Mouse (Mus musculus) forebrain, postnatal 0 days (tissue): ENCODE results near the gene Klhdc8a. TPM values are rescaled to one million over a fixed set of nuclear protein-coding genes. Genes with fewer than 3 reads are reported as not detected.

Experiments used
- ATAC-seq: fragments of 200-750 bp; cut with Nextera tagmentation; 2 replicates; pipeline ENCODE4 v1.8.0; 2017; ENCODE audit warnings: mild to moderate bottlenecking, moderate library complexity
- DNase-seq: peaks from one replicate; pipeline ENCODE4 v3.0.0-alpha.2; 2015
- H3K27ac ChIP-seq: fragments of 300-500 bp; sonication (generic); 2 replicates; pipeline ENCODE4 v1.5.1; 2014; ENCODE audit warnings: low read depth, mild to moderate bottlenecking, antibody characterized with exemption, low read length, moderate library complexity, mixed read lengths
- H3K27me3 ChIP-seq: fragments of 300-500 bp; sonication (generic); 2 replicates; pipeline ENCODE4 v1.6.1; 2014; ENCODE audit warnings: mild to moderate bottlenecking, low read length, mixed read lengths; ENCODE audit not compliant: insufficient read depth
- H3K36me3 ChIP-seq: fragments of 300-500 bp; sonication (generic); 2 replicates; pipeline ENCODE4 v1.6.1; 2014; ENCODE audit warnings: mild to moderate bottlenecking, moderate library complexity; ENCODE audit not compliant: insufficient read depth
- H3K4me1 ChIP-seq: fragments of 300-500 bp; sonication (generic); 2 replicates; pipeline ENCODE4 v1.6.1; 2014; ENCODE audit warnings: antibody characterized with exemption; ENCODE audit not compliant: insufficient read depth
- H3K4me2 ChIP-seq: fragments of 300-500 bp; sonication (generic); 2 replicates; pipeline ENCODE4 v1.6.1; 2014; ENCODE audit warnings: low read depth, mild to moderate bottlenecking, moderate library complexity
- H3K4me3 ChIP-seq: fragments of 300-500 bp; sonication (generic); 2 replicates; pipeline ENCODE4 v1.5.1; 2014; ENCODE audit warnings: low read depth, low read length, mixed read lengths
- H3K9ac ChIP-seq: fragments of 300-500 bp; sonication (generic); 2 replicates; pipeline ENCODE4 v1.6.1; 2014; ENCODE audit warnings: mild to moderate bottlenecking
- H3K9me3 ChIP-seq: fragments of 300-500 bp; sonication (generic); 2 replicates; pipeline ENCODE4 v1.6.1; 2016; ENCODE audit warnings: low read length
- CTCF ChIP-seq: sonication (generic); IDR thresholded peaks from 2 replicates; pipeline ENCODE4 v1.5.1; 2016; ENCODE audit warnings: antibody characterized with exemption, control low read depth, low read depth
- WGBS: fragments of 180-500 bp; shearing (Covaris S2); extraction: QIAGEN DNeasy Blood & Tissue Kit; methylation state at CpG from one replicate; pipeline ENCODE4 v1.1.7; 2014; 5-methylcytosine and 5-hydroxymethylcytosine counted together
- polyA plus RNA-seq: library from polyadenylated mRNA; unstranded; fragments of >200 nt; fragmentation: Nextera tagmentation; extraction: Ambion mirVana; gene quantifications from 2 replicates; pipeline ENCODE4 v1.2.1, GENCODE M21; 2015
- total RNA-seq: library from RNA; depleted of rRNA; stranded (reverse); fragments of >200 nt; gene quantifications from 2 replicates; pipeline ENCODE4 v1.2.3, GENCODE M21; 2014

Klhdc8a gene
- total and polyA plus RNA-seq, 2 experiments from 2014 or later, result 6.3 to 11.2 TPM

DNA sequence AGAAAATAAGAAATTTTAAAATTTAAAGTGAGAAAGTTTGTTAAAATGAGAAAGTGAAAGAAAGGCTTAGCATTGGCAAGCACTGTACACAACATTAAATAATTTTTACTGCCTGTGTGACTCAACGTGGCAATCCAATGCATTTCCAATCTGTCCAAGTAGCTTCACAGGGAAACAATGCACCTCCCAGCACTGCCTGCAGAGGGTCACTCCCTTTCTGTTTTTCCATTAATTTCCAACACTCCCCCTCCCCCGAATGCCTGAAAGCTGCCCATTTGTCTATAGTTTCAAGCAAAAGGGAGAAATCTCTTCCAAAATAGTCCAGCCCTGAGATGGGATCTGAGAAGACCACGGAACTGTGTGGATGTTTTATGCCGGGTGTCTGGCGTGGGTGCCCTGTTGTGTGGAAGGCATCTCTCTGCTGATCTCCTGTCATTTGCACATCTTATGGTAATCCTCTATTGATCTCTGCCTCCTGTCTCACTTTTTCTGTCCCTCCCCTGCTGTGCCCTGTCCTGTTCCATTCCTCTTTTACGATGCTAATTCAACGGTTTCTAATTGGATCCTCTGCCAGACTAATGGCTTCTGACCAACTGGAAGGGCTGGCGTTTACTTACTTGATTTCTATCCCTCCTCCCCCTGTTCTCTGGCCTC, 16.8 kb upstream of the Klhdc8a start:
- Histone ChIP-seq H3K27me3 (no peaks in the 10 kb centered on the region), H3K9ac (no peak overlapping the region), H3K4me1 (no peaks in the 10 kb centered on the region), H3K4me3 (no peak overlapping the region), H3K9me3 (no peaks in the 10 kb centered on the region), H3K36me3 (no peaks in the 10 kb centered on the region), H3K27ac (no peak overlapping the region), H3K4me2 (no peak overlapping the region)
- DNase-seq, result peak; percentile 50
- ATAC-seq, result no peak
- WGBS, result 10% methylated on average over 8 of the region's 8 CpGs
- TF ChIP-seq CTCF, result 0 out of 2 replicates have a peak, but pooled peaks have one; percentile 11

DNA sequence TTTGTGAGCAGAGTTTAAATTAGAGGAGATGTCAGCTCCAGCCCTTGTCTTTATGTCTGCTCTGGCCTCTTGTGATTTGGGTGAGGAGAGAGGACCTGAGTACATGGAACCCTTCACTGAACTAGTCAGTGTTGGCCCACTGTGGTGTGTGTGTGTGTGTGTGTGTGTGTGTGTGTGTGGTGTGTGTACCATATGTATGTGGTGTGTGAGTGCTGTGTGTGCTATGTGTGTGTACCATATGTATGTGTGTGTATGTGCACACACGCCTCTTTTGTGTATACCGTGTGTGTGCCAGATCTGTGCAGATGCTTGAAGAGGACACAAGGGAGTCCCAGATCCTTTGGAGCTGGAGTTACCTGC, 16.3 kb upstream of the Klhdc8a start:
- Histone ChIP-seq H3K27me3 (no peaks in the 10 kb centered on the region), H3K4me1 (no peaks in the 10 kb centered on the region), H3K4me2 (no peak overlapping the region), H3K4me3 (no peak overlapping the region), H3K36me3 (no peaks in the 10 kb centered on the region), H3K9me3 (no peaks in the 10 kb centered on the region), H3K9ac (no peak overlapping the region), H3K27ac (no peak overlapping the region)
- ATAC-seq (no peak), DNase-seq (no peak)
- 66% methylated on average over 2 of the region's 2 CpGs for WGBS
- TF ChIP-seq CTCF, result no peak

DNA sequence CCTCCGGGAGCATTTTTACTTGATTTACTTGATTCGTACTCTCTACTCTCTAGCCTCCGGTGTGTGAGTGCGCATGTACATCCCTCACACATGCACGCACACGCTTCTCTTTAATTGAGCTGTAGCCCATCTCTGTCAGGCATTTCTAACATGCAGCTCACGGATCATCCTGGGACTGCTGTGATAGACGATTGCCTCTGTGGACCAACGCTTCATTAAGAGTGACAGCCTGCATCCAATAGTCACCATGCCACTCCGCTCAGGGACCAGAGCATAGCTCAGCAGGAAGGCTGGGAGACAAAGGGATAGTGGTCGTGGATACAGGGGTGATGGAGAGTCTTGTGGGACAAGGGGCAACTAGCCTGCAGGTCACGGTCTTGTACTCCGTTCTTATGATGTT, 15.4 kb upstream of the Klhdc8a start:
- DNase-seq, result no peak
- no peak overlapping the region for H3K9ac ChIP-seq
- H3K36me3 ChIP-seq, result no peaks in the 10 kb centered on the region
- H3K4me2 ChIP-seq, result no peak overlapping the region
- H3K4me3 ChIP-seq, result no peak overlapping the region
- no peaks in the 10 kb centered on the region for H3K27me3 ChIP-seq
- no peak for ATAC-seq
- 54% methylated on average over 13 of the region's 13 CpGs for WGBS
- no peak overlapping the region for H3K27ac ChIP-seq
- H3K4me1 ChIP-seq, result no peaks in the 10 kb centered on the region
- no peaks in the 10 kb centered on the region for H3K9me3 ChIP-seq
- TF ChIP-seq CTCF, result no peak

DNA sequence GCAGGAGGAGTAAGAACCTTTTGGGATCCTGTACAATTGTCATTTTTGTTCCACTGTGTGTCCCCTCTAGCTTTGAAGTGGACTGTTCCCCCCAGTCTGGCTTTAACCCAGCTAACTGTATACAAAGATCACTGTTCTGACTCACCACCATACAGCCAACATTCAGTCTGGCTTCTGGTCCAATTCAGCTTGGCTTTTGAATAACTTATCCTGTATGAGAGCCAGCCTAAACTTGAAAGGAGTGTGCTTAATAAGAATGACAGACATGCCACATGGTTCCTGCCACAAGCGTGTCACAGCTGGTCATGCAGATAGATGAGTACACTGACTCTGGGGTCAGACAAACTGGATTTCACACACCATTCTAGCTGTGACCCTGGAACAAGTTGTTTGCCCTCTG, 11.7 kb upstream of the Klhdc8a start:
- H3K9ac ChIP-seq, result no peak overlapping the region

DNA sequence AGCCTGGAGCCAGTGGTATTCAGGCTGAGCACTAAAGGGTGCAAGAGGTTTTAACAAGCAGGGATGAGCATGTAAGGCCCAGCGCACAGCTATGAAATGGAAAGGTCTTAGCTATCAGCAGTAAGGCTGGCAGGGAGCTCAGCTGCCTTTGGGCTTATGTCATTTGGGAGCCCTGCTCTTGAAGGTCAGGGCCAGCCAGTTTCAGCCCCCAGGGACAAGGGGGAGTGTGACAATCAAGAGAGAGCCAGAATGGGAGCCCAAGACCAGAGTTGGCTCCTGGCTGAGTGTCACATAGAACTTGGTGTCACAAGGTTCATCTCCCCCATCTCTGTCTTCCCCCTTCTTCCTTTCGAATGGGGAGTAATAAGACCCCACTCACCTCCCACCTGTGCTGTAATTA, 11.0 kb upstream of the Klhdc8a start:
- TF ChIP-seq CTCF, result no peak
- Histone ChIP-seq H3K36me3 (no peaks in the 10 kb centered on the region), H3K4me3 (no peak overlapping the region), H3K4me1 (peaks cover 3% of the 10 kb centered on the region; the same call in 1 of the 2 replicates), H3K9me3 (no peaks in the 10 kb centered on the region), H3K27ac (no peak overlapping the region), H3K9ac (no peak overlapping the region), H3K4me2 (no peak overlapping the region), H3K27me3 (no peaks in the 10 kb centered on the region)
- 58% methylated on average over 2 of the region's 2 CpGs for WGBS
- no peak for ATAC-seq
- DNase-seq, result no peak

More for the DNA sequence above, 11.7 kb upstream of the Klhdc8a start:
- Histone ChIP-seq H3K9me3 (no peaks in the 10 kb centered on the region), H3K36me3 (no peaks in the 10 kb centered on the region), H3K4me2 (no peak overlapping the region), H3K4me3 (no peak overlapping the region), H3K27me3 (no peaks in the 10 kb centered on the region), H3K4me1 (no peaks in the 10 kb centered on the region), H3K27ac (no peak overlapping the region)
- WGBS, result 64% methylated on average over 1 of the region's 1 CpGs
- ATAC-seq (no peak), DNase-seq (no peak)
- TF ChIP-seq CTCF, result no peak

DNA sequence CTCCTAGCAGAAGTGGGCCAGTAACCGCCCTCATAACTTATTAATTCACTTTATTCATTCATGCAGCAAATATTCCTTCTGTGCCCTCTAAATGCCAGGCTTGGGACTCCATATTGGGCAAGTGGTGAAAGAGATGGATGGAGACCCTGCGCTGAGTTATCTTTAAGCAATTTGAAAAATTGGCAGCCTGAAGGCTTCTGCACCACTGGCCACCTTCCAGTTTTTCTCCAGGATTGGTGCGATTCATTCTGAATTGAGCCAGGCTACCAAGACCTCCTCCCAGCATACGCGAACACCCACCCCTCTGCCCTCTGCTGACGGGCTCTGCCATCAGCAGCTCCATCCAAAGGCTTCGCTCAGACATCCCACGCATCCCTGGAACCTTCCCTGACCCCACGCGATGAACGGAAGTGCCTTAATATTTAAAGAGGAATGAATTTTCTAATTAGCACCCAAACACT, 10.4 kb upstream of the Klhdc8a start:
- H3K4me2 ChIP-seq, result no peak overlapping the region
- no peak overlapping the region for H3K9ac ChIP-seq
- ATAC-seq, result peak; percentile 23; the same call in 1 of the 2 replicates
- H3K9me3 ChIP-seq, result no peaks in the 10 kb centered on the region
- TF ChIP-seq CTCF, result peak; percentile 36; the same call in 1 of the 2 replicates
- H3K36me3 ChIP-seq, result no peaks in the 10 kb centered on the region
- H3K4me3 ChIP-seq, result no peak overlapping the region
- DNase-seq, result peak; percentile 60
- H3K4me1 ChIP-seq, result peaks cover 3% of the 10 kb centered on the region; the same call in 1 of the 2 replicates
- 5% methylated on average over 11 of the region's 11 CpGs for WGBS
- no peak overlapping the region for H3K27ac ChIP-seq
- no peaks in the 10 kb centered on the region for H3K27me3 ChIP-seq

DNA sequence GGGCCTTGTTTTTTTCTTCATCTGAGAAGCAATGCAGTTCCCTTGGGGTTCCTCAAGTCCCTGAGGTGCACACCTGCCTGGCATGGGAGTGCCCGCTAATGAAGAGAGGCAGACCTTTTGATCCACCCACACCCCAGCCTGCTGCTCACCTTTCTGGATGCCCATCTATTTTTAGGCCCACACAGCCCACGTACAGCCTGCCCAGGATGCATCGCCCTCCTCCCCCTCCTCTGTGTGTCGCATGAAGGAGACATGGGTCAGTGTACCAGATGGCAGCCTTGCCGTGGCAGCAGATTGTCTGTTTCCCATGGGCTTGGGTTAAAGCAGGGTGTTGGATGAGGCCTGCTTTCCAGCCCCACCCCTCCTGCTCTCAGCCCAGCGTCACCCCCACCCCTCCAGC, 8.5 kb upstream of the Klhdc8a start:
- Histone ChIP-seq H3K27ac (no peak overlapping the region), H3K27me3 (no peaks in the 10 kb centered on the region), H3K4me1 (peaks cover 3% of the 10 kb centered on the region; the same call in 1 of the 2 replicates), H3K4me3 (no peak overlapping the region), H3K9me3 (no peaks in the 10 kb centered on the region), H3K9ac (no peak overlapping the region), H3K36me3 (no peaks in the 10 kb centered on the region), H3K4me2 (no peak overlapping the region)
- TF ChIP-seq CTCF, result no peak
- DNase-seq (no peak), ATAC-seq (no peak)
- 63% methylated on average over 6 of the region's 6 CpGs for WGBS
